In the genomic region with DNA sequence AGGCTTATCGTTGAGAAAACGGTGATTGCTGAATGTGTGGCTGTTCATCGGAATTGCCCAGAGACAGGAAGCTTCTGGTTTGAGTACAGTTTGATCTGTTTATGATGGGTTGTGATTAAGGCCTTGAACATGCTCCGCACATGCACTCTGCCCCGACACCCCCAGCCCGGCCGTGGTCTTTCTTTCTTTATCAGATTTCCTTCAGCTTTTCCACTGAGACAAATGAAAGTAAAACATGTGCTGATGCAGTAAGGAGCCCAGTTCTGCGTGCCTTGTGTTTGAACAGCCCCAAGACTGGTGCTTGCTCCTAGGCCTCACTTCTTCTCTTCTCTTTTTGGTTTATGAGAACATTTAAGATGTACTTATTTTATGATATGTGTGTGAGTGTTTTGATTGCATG, we compare ENCODE assay signal across 22 mouse cellular contexts. TPM values are rescaled to one million over a fixed set of nuclear protein-coding genes. Genes with fewer than 3 reads are reported as not detected.
DNase-seq lines count a peak whose midpoint lies in the region; ATAC-seq and TF ChIP-seq lines count a peak whose summit lies in the region.
"Had no signal": no experiment of that assay in that cellular context is flagged by ENCODE, and none has a peak within 500 bp of the region (broad histone marks: within the 10 kb centered on the region; RNA-seq: fewer than 3 reads in every experiment).

No protein-coding gene starts in this region.

- 80% methylated on average over 8 of the region's 8 CpGs for WGBS in heart, embryonic 13.5 days
- 43% methylated on average over 8 of the region's 8 CpGs for WGBS in spleen, adult 2 months

- no peak for ATAC-seq in heart, embryonic 13.5 days (ENCODE audit: extremely low read depth, insufficient number of reproducible peaks, low FRiP score, low TSS enrichment)
- peak; percentile 26 for ATAC-seq in inflammation-experienced regulatory T-cells, adult 6 months
- ATAC-seq: forebrain, embryonic 14.5 days; intestine, postnatal 0 days; midbrain, embryonic 13.5 days had no signal

- no peaks in the 10 kb centered on the region for H3K9me3 ChIP-seq in heart, embryonic 13.5 days
- H3K9me3 ChIP-seq: embryonic facial prominence, embryonic 13.5 days; hindbrain, embryonic 15.5 days; lung, embryonic 15.5 days; midbrain, embryonic 13.5 days; neural tube, embryonic 15.5 days had no signal

- peak overlapping the region; percentile 28; the same call in 1 of the 2 replicates for H3K9ac ChIP-seq in heart, embryonic 13.5 days
- H3K9ac ChIP-seq: embryonic facial prominence, embryonic 13.5 days; hindbrain, embryonic 15.5 days; lung, embryonic 15.5 days; neural tube, embryonic 15.5 days had no signal

- H3K4me1 ChIP-seq in heart, embryonic 13.5 days, result peaks cover 6% of the 10 kb centered on the region
- H3K4me1 ChIP-seq in spleen, adult 2 months (ENCODE audit: control insufficient read depth, insufficient read depth, insufficient read length), result no peaks in the 10 kb centered on the region; the same call in 1 of the 2 replicates

- TF ChIP-seq CTCF in spleen, adult 2 months (IDR thresholded peaks at IDR 0.05; ENCODE audit: extremely low read depth, insufficient read depth, insufficient read length, insufficient replicate concordance), result no peak

- H3K27me3 ChIP-seq in heart, embryonic 13.5 days (replicated peaks), result no peaks in the 10 kb centered on the region
- no peaks in the 10 kb centered on the region for H3K27me3 ChIP-seq in spleen, adult 2 months (ENCODE audit: control insufficient read depth, insufficient read depth, low read length)
- H3K27me3 ChIP-seq: embryonic facial prominence, embryonic 13.5 days; hindbrain, embryonic 15.5 days; lung, embryonic 15.5 days; midbrain, embryonic 13.5 days; neural tube, embryonic 15.5 days had no signal

- H3K27ac ChIP-seq in heart, embryonic 13.5 days (replicated peaks), result no peak overlapping the region
- H3K27ac ChIP-seq in spleen, adult 2 months (ENCODE audit: insufficient read depth, low read length), result peak overlapping the region; percentile 76
- H3K27ac ChIP-seq: hindbrain, embryonic 15.5 days; lung, embryonic 15.5 days; midbrain, embryonic 13.5 days; neural tube, embryonic 15.5 days had no signal

- no peak overlapping the region for H3K4me2 ChIP-seq in heart, embryonic 13.5 days
- H3K4me2 ChIP-seq: hindbrain, embryonic 15.5 days had no signal

- DNase-seq in heart, adult 9 months (ENCODE audit: low spot score in 2 of 2), result no peak
- DNase-seq in spleen, adult 2 months (ENCODE audit: low read depth in 1 of 2, low spot score in 2 of 2), result no peak
- no peak for DNase-seq in spleen, postnatal 4 days (ENCODE audit: low spot score in 2 of 2)
- DNase-seq in thymus, postnatal 36 days, result peak; percentile 15 to 35
- DNase-seq in left cerebral cortex, postnatal 25 days (ENCODE audit: low spot score in 2 of 2), result no peak
- no peak for DNase-seq in kidney, postnatal 36 days
- DNase-seq: adrenal gland, adult 8-10 months; cerebellum, adult 9-11 months; gastrocnemius, postnatal 10 days; heart, adult 18-20 months; heart, postnatal 10 days; layer of hippocampus, postnatal 36 days; left cerebral cortex, postnatal 4 days had no signal

- H3K36me3 ChIP-seq in heart, embryonic 13.5 days, result peaks cover 8% of the 10 kb centered on the region
- peaks cover 2% of the 10 kb centered on the region; the same call in 1 of the 2 replicates for H3K36me3 ChIP-seq in spleen, adult 2 months (ENCODE audit: control insufficient read depth, insufficient read depth, low read length)
- H3K36me3 ChIP-seq: lung, embryonic 15.5 days; neural tube, embryonic 15.5 days had no signal

- no peak for TF ChIP-seq POLR2A in spleen, adult 2 months (IDR thresholded peaks at IDR 0.05; ENCODE audit: low read depth, low read length)

- no peak overlapping the region for H3K4me3 ChIP-seq in heart, embryonic 13.5 days
- H3K4me3 ChIP-seq in spleen, adult 2 months (ENCODE audit: extremely low read depth, insufficient read depth, insufficient read length), result no peak overlapping the region
- H3K4me3 ChIP-seq: embryonic facial prominence, embryonic 13.5 days; lung, embryonic 15.5 days; neural tube, embryonic 15.5 days had no signal

- intact Hi-C loops in left cerebral cortex, postnatal 25 days (cut with DNase I), result no loop called here

RNA-seq across cellular contexts. Expression of gene Washc3, which starts 1.7 kb away (rescaled TPM):
- polyA plus RNA-seq in heart, embryonic 13.5 days (2015; fragmentation: Nextera tagmentation; extraction: Ambion mirVana), result 47.9 and 48.3 TPM in 2 replicates
- 6.0 and 6.9 TPM in 2 replicates for polyA plus RNA-seq in spleen, adult 2 months (2012; rRNA removed)
- 100 to 1,000 TPM; 103 to 112 (median 104) TPM for polyA plus RNA-seq in inflammation-experienced regulatory T-cells, adult 6 months (2017; shearing (Covaris generic))
- 10 to 100 TPM; 24.3 to 25.7 TPM for total RNA-seq in left cerebral cortex, postnatal 25 days (2021)

RNA-seq across cellular contexts. Expression of gene Nup37, which starts 55.8 kb away (rescaled TPM):
- polyA plus RNA-seq in heart, embryonic 13.5 days (2015; fragmentation: Nextera tagmentation; extraction: Ambion mirVana), result 35.2 and 35.5 TPM in 2 replicates
- polyA plus RNA-seq in spleen, adult 2 months (2012; rRNA removed), result 2.1 and 2.3 TPM in 2 replicates
- 10 to 100 TPM; 34.8 to 67.8 (median 41.4) TPM for polyA plus RNA-seq in inflammation-experienced regulatory T-cells, adult 6 months (2017; shearing (Covaris generic))
- 1 to 10 TPM; 6.7 to 8.6 TPM for total RNA-seq in left cerebral cortex, postnatal 25 days (2021)

RNA-seq across cellular contexts. Expression of gene Parpbp, which starts 55.8 kb away (rescaled TPM):
- polyA plus RNA-seq in heart, embryonic 13.5 days (2015; fragmentation: Nextera tagmentation; extraction: Ambion mirVana), result 10.2 and 11.9 TPM in 2 replicates
- polyA plus RNA-seq in spleen, adult 2 months (2012; rRNA removed), result 0.59 and 0.84 TPM in 2 replicates
- 10 to 100 TPM in 1 of 3 experiments, 1 to 10 TPM in 2; 1.2 to 20.6 (median 1.6) TPM for polyA plus RNA-seq in inflammation-experienced regulatory T-cells, adult 6 months (2017; shearing (Covaris generic))
- under 1 TPM; 0.34 TPM for total RNA-seq in left cerebral cortex, postnatal 25 days (2021)

Comparison
In these comparisons a context has a peak if more than half of its experiments do, and no peak if none do; other contexts are left out.
1. DNase-seq: peak in thymus, postnatal 36 days (2 of 2); none in heart, adult 9 months (0 of 2), spleen, adult 2 months (0 of 2), spleen, postnatal 4 days (0 of 2), left cerebral cortex, postnatal 25 days (0 of 2) and kidney, postnatal 36 days (0 of 2).
2. RNA of gene Nup37, which starts 55.8 kb away (polyA plus RNA-seq): 34.8 to 67.8 TPM in inflammation-experienced regulatory T-cells, adult 6 months and 35.2 to 35.5 TPM in heart, embryonic 13.5 days; 2.1 to 2.3 TPM in spleen, adult 2 months; every median in the first group is over 10 times any median in the second.